Mouse (Mus musculus) midbrain, embryonic 16.5 days (tissue): Measurements from ENCODE around the gene Ddx19a. TPM values are rescaled to one million over a fixed set of nuclear protein-coding genes. Genes with fewer than 3 reads are reported as not detected.
A peak's percentile ranks its signal among the peaks of the same experiment; 100 is the strongest.
"Not testable (repeated sequence)": the region's sequence is repeated elsewhere in the genome, so short reads cannot be mapped to it uniquely, and the experiment has no call there.

Experiments
- ATAC-seq: fragments of 200-750 bp; cut with Nextera tagmentation; 2 replicates; pipeline ENCODE4 v1.8.0; 2017; ENCODE audit warnings: moderate TSS enrichment
- H3K27ac ChIP-seq: fragments of 300-500 bp; sonication (generic); 2 replicates; pipeline ENCODE4 v1.5.1; 2014; ENCODE audit warnings: mild to moderate bottlenecking, low read length, mixed read lengths
- H3K27me3 ChIP-seq: fragments of 300-500 bp; sonication (generic); 2 replicates; pipeline ENCODE4 v1.6.1; 2014; ENCODE audit warnings: low read depth, low read length, mixed read lengths; ENCODE audit not compliant: control insufficient read depth, insufficient read depth
- H3K36me3 ChIP-seq: fragments of 300-500 bp; sonication (generic); 2 replicates; pipeline ENCODE4 v1.6.1; 2014; ENCODE audit warnings: mild to moderate bottlenecking, low read length, moderate library complexity, mixed read lengths; ENCODE audit not compliant: control insufficient read depth, insufficient read depth
- H3K4me1 ChIP-seq: fragments of 300-500 bp; sonication (generic); 2 replicates; pipeline ENCODE4 v1.6.1; 2014; ENCODE audit warnings: mild to moderate bottlenecking, low read length, mixed read lengths; ENCODE audit not compliant: control insufficient read depth, insufficient read depth
- H3K4me2 ChIP-seq: fragments of 300-500 bp; sonication (generic); 2 replicates; pipeline ENCODE4 v1.6.1; 2014; ENCODE audit warnings: mild to moderate bottlenecking, low read length, mixed read lengths
- H3K4me3 ChIP-seq: fragments of 300-500 bp; sonication (generic); 2 replicates; pipeline ENCODE4 v1.5.1; 2014; ENCODE audit warnings: low read depth, mild to moderate bottlenecking, low read length, moderate library complexity, mixed read lengths
- H3K9ac ChIP-seq: fragments of 300-500 bp; sonication (generic); 2 replicates; pipeline ENCODE4 v1.6.1; 2014; ENCODE audit warnings: low read depth, low read length, mixed read lengths
- H3K9me3 ChIP-seq: fragments of 300-500 bp; sonication (generic); replicated peaks from 2 replicates; pipeline ENCODE4 v1.6.1; 2014; ENCODE audit warnings: mild to moderate bottlenecking, low read length, mixed read lengths; ENCODE audit not compliant: control insufficient read depth, poor library complexity, severe bottlenecking
- WGBS: fragments of 180-500 bp; shearing (Covaris S2); extraction: QIAGEN DNeasy Blood & Tissue Kit; methylation state at CpG from one replicate; pipeline ENCODE4 v1.1.7; 2014; 5-methylcytosine and 5-hydroxymethylcytosine counted together
- polyA plus RNA-seq: library from polyadenylated mRNA; unstranded; fragments of >200 nt; fragmentation: Nextera tagmentation; extraction: Ambion mirVana; gene quantifications from 2 replicates; pipeline ENCODE4 v1.2.1, GENCODE M21; 2015

The Ddx19a gene
- polyA plus RNA-seq, 1 experiment from 2014 or later: 10.4 TPM

- Histone ChIP-seq H3K4me2 (no peak overlapping the region), H3K9ac (no peak overlapping the region), H3K4me3 (no peak overlapping the region), H3K36me3 (no peaks in the 10 kb centered on the region), H3K4me1 (peaks cover 16% of the 10 kb centered on the region), H3K9me3 (no peaks in the 10 kb centered on the region), H3K27ac (no peak overlapping the region), H3K27me3 (peaks cover 4% of the 10 kb centered on the region)
- no peak for ATAC-seq
- WGBS: 80% methylated on average over 6 of the region's 6 CpGs
These were observed 32.4 kb upstream of the Ddx19a start for GRCm38 (mm10) chr8:111030045-111030444.

GRCm38 (mm10) chr8:111029589-111029988, 32.0 kb upstream of the Ddx19a start:
- no peaks in the 10 kb centered on the region for H3K36me3 ChIP-seq
- ATAC-seq: no peak
- WGBS: 66% methylated on average over 4 of the region's 4 CpGs
- H3K4me1 ChIP-seq: peaks cover 11% of the 10 kb centered on the region
- no peaks in the 10 kb centered on the region for H3K9me3 ChIP-seq
- H3K27me3 ChIP-seq: peaks cover 4% of the 10 kb centered on the region
- no peak overlapping the region for H3K4me2 ChIP-seq
- no peak overlapping the region for H3K9ac ChIP-seq
- H3K27ac ChIP-seq: no peak overlapping the region
- H3K4me3 ChIP-seq: no peak overlapping the region

- Histone ChIP-seq H3K4me2 (peak overlapping the region; percentile 88), H3K36me3 (no peaks in the 10 kb centered on the region), H3K9ac (peak overlapping the region; percentile 66), H3K27ac (peak overlapping the region; percentile 70), H3K4me3 (peak overlapping the region; percentile 64), H3K9me3 (no peaks in the 10 kb centered on the region), H3K27me3 (peaks cover 4% of the 10 kb centered on the region), H3K4me1 (peaks cover 8% of the 10 kb centered on the region)
- WGBS: under 1% methylated on average over 31 of the region's 31 CpGs
- peak; percentile 94 for ATAC-seq
These were observed 29.9 kb upstream of the Ddx19a start for GRCm38 (mm10) chr8:111027391-111027937.

- not testable (repeated sequence) for ATAC-seq, H3K36me3 ChIP-seq, H3K4me3 ChIP-seq, H3K9me3 ChIP-seq, H3K27ac ChIP-seq, H3K9ac ChIP-seq, H3K27me3 ChIP-seq, H3K4me2 ChIP-seq, H3K4me1 ChIP-seq
- 89% methylated on average over 1 of the region's 2 CpGs for WGBS
These were observed 29.0 kb upstream of the Ddx19a start for GRCm38 (mm10) chr8:111026609-111027008.

GRCm38 (mm10) chr8:111010230-111010991, 12.8 kb upstream of the Ddx19a start:
- peaks cover 31% of the 10 kb centered on the region for H3K36me3 ChIP-seq
- not testable (repeated sequence) for ATAC-seq, H3K4me2 ChIP-seq, H3K27me3 ChIP-seq, H3K27ac ChIP-seq, H3K4me1 ChIP-seq, H3K4me3 ChIP-seq, H3K9ac ChIP-seq, H3K9me3 ChIP-seq
- 91% methylated on average over 7 of the region's 10 CpGs for WGBS

- Histone ChIP-seq H3K4me3 (peak overlapping the region; percentile 63), H3K27me3 (no peaks in the 10 kb centered on the region), H3K9me3 (no peaks in the 10 kb centered on the region), H3K27ac (peak overlapping the region; percentile 71; the same call in 1 of the 2 replicates), H3K4me2 (peak overlapping the region; percentile 90), H3K9ac (peak overlapping the region; percentile 72), H3K4me1 (peaks cover 13% of the 10 kb centered on the region), H3K36me3 (0 out of 2 replicates have a peak, but pooled peaks cover 5% of the 10 kb centered on the region)
- ATAC-seq: no peak
- 38% methylated on average over 16 of the region's 16 CpGs for WGBS
These were observed 764 bp downstream of the Ddx19a start for GRCm38 (mm10) chr8:110996641-110997430.

- H3K27me3 ChIP-seq: no peaks in the 10 kb centered on the region
- no peak overlapping the region for H3K4me2 ChIP-seq
- WGBS: 95% methylated on average over 9 of the region's 9 CpGs
- peaks cover 44% of the 10 kb centered on the region for H3K36me3 ChIP-seq
- no peaks in the 10 kb centered on the region for H3K4me1 ChIP-seq
- no peak overlapping the region for H3K27ac ChIP-seq
- no peak overlapping the region for H3K4me3 ChIP-seq
- ATAC-seq: no peak
- no peak overlapping the region for H3K9ac ChIP-seq
- H3K9me3 ChIP-seq: no peaks in the 10 kb centered on the region
These were observed 7.6 kb downstream of the Ddx19a start for GRCm38 (mm10) chr8:110990017-110990416.

- no peak for ATAC-seq
- H3K36me3 ChIP-seq: peaks cover 56% of the 10 kb centered on the region
- no peaks in the 10 kb centered on the region for H3K27me3 ChIP-seq
- no peak overlapping the region for H3K4me3 ChIP-seq
- 94% methylated on average over 8 of the region's 8 CpGs for WGBS
- no peaks in the 10 kb centered on the region for H3K9me3 ChIP-seq
- H3K9ac ChIP-seq: no peak overlapping the region
- H3K4me1 ChIP-seq: no peaks in the 10 kb centered on the region
- no peak overlapping the region for H3K4me2 ChIP-seq
- no peak overlapping the region for H3K27ac ChIP-seq
These were observed 9.5 kb downstream of the Ddx19a start for GRCm38 (mm10) chr8:110987805-110988744.
